Mouse (Mus musculus): ENCODE measurements around the gene Syce3. TPM values are rescaled to one million over a fixed set of nuclear protein-coding genes. Genes with fewer than 3 reads are reported as not detected.

Gene Syce3
- polyA plus RNA-seq, 1 experiment from 2014 or later = not detected

DNA sequence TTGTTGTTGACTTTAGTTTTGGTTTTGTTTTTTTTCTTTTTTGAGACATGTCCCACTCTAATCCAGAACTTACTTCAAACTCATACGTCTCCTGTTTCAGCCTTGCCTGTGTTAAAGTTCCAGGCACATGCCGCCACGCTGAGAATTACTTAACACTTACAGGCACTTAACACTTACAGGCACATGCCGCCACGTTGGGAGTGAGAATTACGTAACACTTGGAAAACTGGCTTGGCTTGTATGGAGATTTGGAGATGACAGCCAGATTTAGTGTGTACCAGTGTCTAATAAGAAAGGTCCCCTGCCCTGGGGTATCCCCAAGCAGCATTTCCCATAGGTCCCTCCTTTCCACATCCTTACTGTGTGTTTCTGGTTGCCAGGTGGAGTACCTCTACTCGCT is 47.3 kb downstream of the Syce3 start:
- Histone ChIP-seq H3K9me3 (no peaks in the 10 kb centered on the region), H3K4me1 (peaks cover 3% of the 10 kb centered on the region)
- no peak for ATAC-seq (ENCODE audit: insufficient number of reproducible peaks, low FRiP score, low TSS enrichment, low read depth)

GRCm38 (mm10) chr15:89358784-89359183 is 51.5 kb downstream of the Syce3 start:
- peaks cover 27% of the 10 kb centered on the region for H3K4me1 ChIP-seq
- peaks cover 42% of the 10 kb centered on the region for H3K36me3 ChIP-seq
- H3K9me3 ChIP-seq = no peaks in the 10 kb centered on the region
- 76% methylated on average over 3 of the region's 3 CpGs for WGBS
- no peak overlapping the region for H3K4me2 ChIP-seq
- H3K27ac ChIP-seq = no peak overlapping the region
- H3K4me3 ChIP-seq = no peak overlapping the region
- ATAC-seq (ENCODE audit: insufficient number of reproducible peaks, low FRiP score, low TSS enrichment, low read depth) = no peak
- no peaks in the 10 kb centered on the region for H3K27me3 ChIP-seq
- no peak overlapping the region for H3K9ac ChIP-seq

More for the DNA sequence above, 47.3 kb downstream of the Syce3 start:
- H3K9ac ChIP-seq = no peak overlapping the region
- H3K27me3 ChIP-seq = no peaks in the 10 kb centered on the region
- 81% methylated on average over 7 of the region's 7 CpGs for WGBS
- no peak overlapping the region for H3K27ac ChIP-seq
- no peak overlapping the region for H3K4me3 ChIP-seq
- no peak overlapping the region for H3K4me2 ChIP-seq
- H3K36me3 ChIP-seq = peaks cover 84% of the 10 kb centered on the region

GRCm38 (mm10) chr15:89356372-89356771 is 53.9 kb downstream of the Syce3 start:
- peak overlapping the region; percentile 80 for H3K4me3 ChIP-seq
- H3K9me3 ChIP-seq = no peaks in the 10 kb centered on the region
- 0% methylated on average over 15 of the region's 15 CpGs for WGBS
- peak overlapping the region; percentile 95 for H3K27ac ChIP-seq
- peaks cover 30% of the 10 kb centered on the region for H3K4me1 ChIP-seq
- peak; percentile 50; the same call in 1 of the 2 replicates for ATAC-seq (ENCODE audit: insufficient number of reproducible peaks, low FRiP score, low TSS enrichment, low read depth)
- H3K36me3 ChIP-seq = peaks cover 39% of the 10 kb centered on the region
- H3K27me3 ChIP-seq = no peaks in the 10 kb centered on the region
- peak overlapping the region; percentile 69 for H3K4me2 ChIP-seq
- peak overlapping the region; percentile 80 for H3K9ac ChIP-seq

- Histone ChIP-seq H3K9ac (peak within 1 kb of the TSS; percentile 86), H3K4me1 (peaks cover 30% of the 10 kb centered on the region), H3K9me3 (no peaks in the 10 kb centered on the region), H3K4me2 (peak within 1 kb of the TSS; percentile 72), H3K36me3 (peaks cover 39% of the 10 kb centered on the region), H3K4me3 (peak within 1 kb of the TSS; percentile 80), H3K27me3 (no peaks in the 10 kb centered on the region), H3K27ac (peak within 1 kb of the TSS; percentile 95)
- WGBS = under 1% methylated on average over 64 of the region's 64 CpGs
- peak; percentile 90 for ATAC-seq (ENCODE audit: insufficient number of reproducible peaks, low FRiP score, low TSS enrichment, low read depth)
Observed at GRCm38 (mm10) chr15:89355241-89356187, 54.8 kb downstream of the Syce3 start, which contains the start of the genes Lmf2 and Ncaph2. TSS of gene Lmf2 (minus strand) at chr15:89355659. TSS of gene Ncaph2 (plus strand) at chr15:89355719.

- Histone ChIP-seq H3K9me3 (no peaks in the 10 kb centered on the region), H3K4me3 (peak overlapping the region; percentile 80), H3K4me1 (peaks cover 30% of the 10 kb centered on the region), H3K27ac (no peak overlapping the region; the same call in 1 of the 2 replicates), H3K4me2 (peak overlapping the region; percentile 72), H3K27me3 (no peaks in the 10 kb centered on the region), H3K9ac (peak overlapping the region; percentile 86), H3K36me3 (peaks cover 42% of the 10 kb centered on the region)
- no peak for ATAC-seq (ENCODE audit: insufficient number of reproducible peaks, low FRiP score, low TSS enrichment, low read depth)
- WGBS = 74% methylated on average over 7 of the region's 7 CpGs
Observed at GRCm38 (mm10) chr15:89354455-89354854, 55.8 kb downstream of the Syce3 start.

DNA sequence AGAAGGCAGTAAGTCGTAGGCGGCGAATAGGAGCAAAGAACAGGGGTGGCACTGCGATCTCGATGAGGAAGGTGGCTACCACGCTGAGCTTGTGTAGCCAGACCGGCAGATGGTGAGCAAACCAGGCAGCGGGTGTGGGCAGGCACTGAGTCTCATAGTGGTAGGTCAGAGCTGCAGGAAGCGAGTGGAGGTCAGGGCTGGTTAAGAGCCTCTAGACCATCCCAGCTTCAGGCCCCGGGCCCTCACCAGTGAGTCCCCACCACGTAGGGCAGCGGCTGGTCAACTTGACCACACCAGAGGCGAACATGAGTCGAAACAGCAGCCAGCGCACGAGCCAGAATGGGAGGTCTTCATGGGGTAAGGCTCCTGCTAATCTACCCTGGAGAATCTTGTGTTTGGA is 56.5 kb downstream of the Syce3 start:
- peaks cover 42% of the 10 kb centered on the region for H3K36me3 ChIP-seq
- 97% methylated on average over 16 of the region's 16 CpGs for WGBS

DNA sequence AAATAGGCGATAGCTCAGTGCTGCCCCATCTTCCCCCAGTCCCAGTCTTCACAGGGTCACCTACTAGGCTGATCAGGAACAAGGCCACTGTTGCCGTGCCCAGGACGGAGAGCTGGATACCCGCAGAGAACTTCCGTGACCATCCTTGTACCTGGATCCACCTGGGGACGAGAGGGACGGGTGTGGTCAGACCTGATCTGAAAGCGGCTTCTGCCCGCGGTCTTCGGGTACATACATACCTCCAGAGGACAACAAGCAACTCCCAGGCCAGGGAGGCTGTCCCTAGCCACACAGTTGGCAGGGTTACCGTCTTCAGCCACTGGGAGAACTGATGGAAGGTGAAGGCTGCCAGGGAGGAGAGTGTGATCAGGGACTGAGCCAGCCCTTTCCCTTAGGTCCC is 57.5 kb downstream of the Syce3 start:
- Histone ChIP-seq H3K4me1 (peaks cover 25% of the 10 kb centered on the region), H3K27me3 (no peaks in the 10 kb centered on the region), H3K9ac (0 out of 2 replicates have a peak overlapping the region, but pooled peaks have one; percentile 17), H3K4me2 (no peak overlapping the region), H3K4me3 (no peak overlapping the region), H3K27ac (no peak overlapping the region), H3K36me3 (peaks cover 45% of the 10 kb centered on the region), H3K9me3 (no peaks in the 10 kb centered on the region)
- no peak for ATAC-seq (ENCODE audit: insufficient number of reproducible peaks, low FRiP score, low TSS enrichment, low read depth)
- 96% methylated on average over 12 of the region's 12 CpGs for WGBS

More for the DNA sequence above, 56.5 kb downstream of the Syce3 start:
- H3K27me3 ChIP-seq = no peaks in the 10 kb centered on the region
- ATAC-seq (ENCODE audit: insufficient number of reproducible peaks, low FRiP score, low TSS enrichment, low read depth) = no peak
- H3K4me3 ChIP-seq = peak overlapping the region; percentile 80; the same call in 1 of the 2 replicates
- H3K27ac ChIP-seq = no peak overlapping the region
- no peak overlapping the region for H3K9ac ChIP-seq
- H3K4me1 ChIP-seq = peaks cover 30% of the 10 kb centered on the region
- no peak overlapping the region for H3K4me2 ChIP-seq
- H3K9me3 ChIP-seq = no peaks in the 10 kb centered on the region

DNA sequence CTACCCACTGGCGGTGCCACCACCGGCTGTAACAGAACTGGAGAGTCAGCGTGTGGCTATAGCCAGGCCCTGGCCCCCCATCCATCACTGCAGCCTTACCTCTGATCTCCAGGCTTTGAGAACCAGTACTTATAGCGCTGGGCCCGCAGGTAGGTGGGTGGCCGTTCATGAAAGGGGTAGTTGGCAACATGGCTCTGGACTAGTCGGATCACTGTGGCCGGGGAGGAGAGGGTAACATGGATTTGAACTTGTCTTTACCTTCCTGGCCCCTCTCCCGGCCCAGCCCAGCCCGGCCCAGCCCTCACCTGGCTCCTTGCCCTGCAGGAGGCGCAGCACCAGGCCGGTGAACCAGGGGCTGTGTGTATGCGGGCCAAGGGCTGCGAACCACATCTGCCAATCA is 58.2 kb downstream of the Syce3 start:
- Histone ChIP-seq H3K36me3 (peaks cover 45% of the 10 kb centered on the region), H3K4me3 (no peak overlapping the region), H3K4me1 (peaks cover 19% of the 10 kb centered on the region), H3K4me2 (no peak overlapping the region), H3K27me3 (no peaks in the 10 kb centered on the region), H3K27ac (no peak overlapping the region), H3K9me3 (no peaks in the 10 kb centered on the region), H3K9ac (no peak overlapping the region)
- WGBS = 95% methylated on average over 14 of the region's 14 CpGs
- ATAC-seq (ENCODE audit: insufficient number of reproducible peaks, low FRiP score, low TSS enrichment, low read depth) = no peak

GRCm38 (mm10) chr15:89351302-89351701 is 59.0 kb downstream of the Syce3 start:
- Histone ChIP-seq H3K4me1 (peaks cover 16% of the 10 kb centered on the region), H3K36me3 (peaks cover 45% of the 10 kb centered on the region), H3K4me3 (no peak overlapping the region), H3K27ac (no peak overlapping the region), H3K4me2 (no peak overlapping the region), H3K9ac (no peak overlapping the region), H3K9me3 (no peaks in the 10 kb centered on the region), H3K27me3 (no peaks in the 10 kb centered on the region)
- 88% methylated on average over 15 of the region's 15 CpGs for WGBS
- no peak for ATAC-seq (ENCODE audit: insufficient number of reproducible peaks, low FRiP score, low TSS enrichment, low read depth)

DNA sequence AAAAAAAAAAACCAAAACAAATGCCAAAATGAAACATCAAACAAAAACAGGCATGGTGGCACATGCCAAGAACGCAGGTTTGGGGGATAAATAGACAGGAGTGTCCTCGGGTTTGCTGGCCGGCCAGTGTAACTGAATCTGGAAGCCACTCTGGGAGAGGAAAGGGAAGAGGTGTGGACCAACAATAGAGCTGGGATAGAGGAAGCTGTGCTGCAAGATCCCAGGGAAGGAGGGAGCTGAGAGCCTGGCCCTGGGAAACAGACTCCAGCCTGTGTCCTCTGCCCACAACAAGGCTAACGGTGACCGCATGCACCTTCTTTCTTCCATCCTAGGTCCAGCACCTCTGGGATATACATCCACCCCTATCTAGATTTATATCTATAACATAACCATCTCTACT is 59.9 kb downstream of the Syce3 start:
- Histone ChIP-seq H3K9me3 (no peaks in the 10 kb centered on the region), H3K9ac (no peak overlapping the region), H3K27ac (no peak overlapping the region), H3K4me3 (no peak overlapping the region), H3K4me1 (peaks cover 16% of the 10 kb centered on the region), H3K36me3 (peaks cover 45% of the 10 kb centered on the region), H3K4me2 (no peak overlapping the region), H3K27me3 (no peaks in the 10 kb centered on the region)
- 77% methylated on average over 5 of the region's 5 CpGs for WGBS
- no peak for ATAC-seq (ENCODE audit: insufficient number of reproducible peaks, low FRiP score, low TSS enrichment, low read depth)

GRCm38 (mm10) chr15:89343325-89343724 is 67.0 kb downstream of the Syce3 start:
- H3K4me2 ChIP-seq = no peak overlapping the region
- no peak overlapping the region for H3K4me3 ChIP-seq
- H3K36me3 ChIP-seq = peaks cover 4% of the 10 kb centered on the region; the same call in 1 of the 2 replicates
- no peaks in the 10 kb centered on the region for H3K4me1 ChIP-seq
- ATAC-seq (ENCODE audit: insufficient number of reproducible peaks, low FRiP score, low TSS enrichment, low read depth) = no peak
- no peaks in the 10 kb centered on the region for H3K27me3 ChIP-seq
- H3K27ac ChIP-seq = no peak overlapping the region
- no peak overlapping the region for H3K9ac ChIP-seq
- WGBS = 86% methylated on average over 3 of the region's 3 CpGs
- H3K9me3 ChIP-seq = no peaks in the 10 kb centered on the region

DNA sequence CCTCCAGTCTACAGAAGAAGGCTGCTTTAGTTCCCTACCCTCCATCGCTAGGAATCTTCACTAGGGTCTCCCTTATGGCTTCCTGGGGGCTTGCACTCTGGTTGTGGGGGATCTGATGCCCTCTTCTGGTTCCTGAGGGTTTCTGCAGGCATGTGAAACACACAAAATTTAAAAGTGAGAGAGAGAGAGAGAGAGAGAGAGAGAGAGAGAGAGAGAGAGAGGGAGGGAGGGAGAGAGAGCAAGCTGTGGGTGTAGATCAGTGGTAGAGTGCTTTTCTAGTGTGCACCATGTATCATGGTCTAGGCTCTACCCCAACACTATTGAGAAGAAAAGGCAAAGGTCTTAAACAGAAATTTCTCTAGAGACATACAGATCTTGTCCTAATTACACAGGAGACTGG is 68.6 kb downstream of the Syce3 start:
- no peaks in the 10 kb centered on the region for H3K36me3 ChIP-seq
- no peaks in the 10 kb centered on the region for H3K9me3 ChIP-seq
- no peaks in the 10 kb centered on the region for H3K27me3 ChIP-seq
- 36% methylated on average over 1 of the region's 1 CpGs for WGBS
- no peak overlapping the region for H3K27ac ChIP-seq
- H3K4me3 ChIP-seq = no peak overlapping the region
- ATAC-seq (ENCODE audit: insufficient number of reproducible peaks, low FRiP score, low TSS enrichment, low read depth) = no peak
- no peaks in the 10 kb centered on the region for H3K4me1 ChIP-seq
- no peak overlapping the region for H3K9ac ChIP-seq
- H3K4me2 ChIP-seq = no peak overlapping the region

Measured in limb, embryonic 15.5 days (tissue).